Mouse (Mus musculus) spleen, adult 2 months (tissue): Measurements from ENCODE around the gene Gm14139. TPM values are rescaled to one million over a fixed set of nuclear protein-coding genes. Genes with fewer than 3 reads are reported as not detected.
"Not testable (repeated sequence)": the region's sequence is repeated elsewhere in the genome, so short reads cannot be mapped to it uniquely, and the experiment has no call there.

Experiments used
- DNase-seq, 2 experiments: peaks; one replicate each; pipeline versions ENCODE4 v3.0.0 to v3.0.0-alpha.2; 2012 to 2021; ENCODE audit warnings: low spot score in 2 of 2, low read depth in 1 of 2
- H3K27ac ChIP-seq: fragments of 200-500 bp; 2 replicates; pipeline ENCODE4 v1.5.1; 2012; ENCODE audit warnings: low read length, inconsistent platforms; ENCODE audit not compliant: insufficient read depth
- H3K27me3 ChIP-seq: fragments of 200-500 bp; 2 replicates; pipeline ENCODE4 v1.6.1; 2012; ENCODE audit warnings: mild to moderate bottlenecking, moderate library complexity, low read length, inconsistent platforms; ENCODE audit not compliant: control insufficient read depth, insufficient read depth
- H3K36me3 ChIP-seq: fragments of 200-500 bp; 2 replicates; pipeline ENCODE4 v1.6.1; 2012; ENCODE audit warnings: mild to moderate bottlenecking, low read length, inconsistent platforms; ENCODE audit not compliant: control insufficient read depth, insufficient read depth
- H3K4me1 ChIP-seq: fragments of 200-500 bp; 2 replicates; pipeline ENCODE4 v1.6.1; 2011; ENCODE audit warnings: inconsistent platforms; ENCODE audit not compliant: control insufficient read depth, insufficient read depth, insufficient read length
- H3K4me3 ChIP-seq: fragments of 200-500 bp; 2 replicates; pipeline ENCODE4 v1.5.1; 2011; ENCODE audit warnings: mild to moderate bottlenecking, inconsistent platforms; ENCODE audit not compliant: insufficient read depth, insufficient read length; ENCODE audit errors: extremely low read depth
- polyA plus RNA-seq: library from polyadenylated mRNA; depleted of rRNA; stranded (reverse); fragments of >200 nt; gene quantifications from 2 replicates; pipeline ENCODE4 v1.2.3, GENCODE M21; 2012; rRNA removed

Gm14139 gene
- polyA plus RNA-seq, 1 experiment = not detected

DNA sequence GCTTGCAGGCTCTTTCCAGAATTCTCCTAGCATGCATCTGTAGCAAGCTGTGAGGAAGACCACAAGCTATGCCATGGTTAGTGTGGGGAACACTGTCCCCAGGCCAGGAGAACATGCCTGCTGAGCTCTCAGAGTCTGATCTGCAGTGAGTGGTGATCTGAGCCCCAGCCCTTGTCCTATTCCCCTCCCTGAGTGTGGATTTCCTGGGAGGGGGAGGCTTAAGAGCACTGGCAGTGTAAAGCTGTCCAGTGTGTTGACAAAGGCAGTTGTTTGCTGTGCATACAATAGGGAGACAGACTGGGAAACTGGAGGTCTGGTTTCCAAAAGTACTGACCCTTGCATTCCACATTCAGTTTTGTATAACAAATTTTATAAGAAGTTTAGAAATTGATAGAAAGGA, 41.7 kb downstream of the Gm14139 start:
- not testable (repeated sequence) for H3K4me1 ChIP-seq, H3K4me3 ChIP-seq, DNase-seq, H3K36me3 ChIP-seq, H3K27me3 ChIP-seq, H3K27ac ChIP-seq

Other genes starting within 250 kb of the Gm14139 start
- 1.7 TPM in 2 replicates for gene Zfp120, start 45.0 kb upstream of the Gm14139 start, polyA plus RNA-seq
- not detected in 2 replicates for gene Gm10770, start 2.1 kb upstream of the Gm14139 start, polyA plus RNA-seq
- gene Zfp937, start 36.3 kb downstream of the Gm14139 start, polyA plus RNA-seq = 0.05 and 0.09 TPM in 2 replicates
- gene Gm21994, start 73.8 kb downstream of the Gm14139 start, polyA plus RNA-seq = 0.18 and 0.19 TPM in 2 replicates
- not detected in 2 replicates for gene Gm14124, start 75.8 kb downstream of the Gm14139 start, polyA plus RNA-seq
- not detected in 2 replicates for gene Gm10130, start 141.9 kb downstream of the Gm14139 start, polyA plus RNA-seq
- gene 3300002I08Rik, start 181.0 kb downstream of the Gm14139 start, polyA plus RNA-seq = 0.38 and 0.39 TPM in 2 replicates